9 mouse cellular contexts compared by ENCODE assay signal in the genomic region with DNA sequence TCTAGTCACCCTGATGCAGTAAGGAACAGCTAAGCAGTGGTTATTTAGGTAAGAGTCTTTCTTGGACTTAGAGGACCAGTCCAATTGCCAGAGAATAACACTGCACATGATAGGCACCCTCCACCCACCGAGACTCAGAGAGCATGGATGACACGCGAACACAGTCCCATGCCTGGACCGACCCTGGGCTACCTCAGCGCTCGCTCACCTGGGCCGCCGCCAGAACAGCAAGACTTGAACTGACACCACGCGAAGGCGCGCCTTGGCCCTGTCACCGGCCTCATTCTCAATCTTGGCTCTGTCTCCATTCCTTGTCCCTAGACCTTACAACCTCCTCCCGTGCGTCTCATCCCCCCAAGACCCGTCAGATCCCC. TPM values are rescaled to one million over a fixed set of nuclear protein-coding genes. Genes with fewer than 3 reads are reported as not detected.
DNase-seq lines count a peak whose midpoint lies in the region; ATAC-seq and TF ChIP-seq lines count a peak whose summit lies in the region.
"Had no signal": no experiment of that assay in that cellular context is flagged by ENCODE, and none has a peak within 500 bp of the region (broad histone marks: within the 10 kb centered on the region; RNA-seq: fewer than 3 reads in every experiment).

No protein-coding gene starts in this region.

- peak overlapping the region; percentile 74 for H3K4me2 ChIP-seq in hindbrain, embryonic 15.5 days
- H3K4me2 ChIP-seq in limb, embryonic 14.5 days (replicated peaks; ENCODE audit: low read depth, low read length, severe bottlenecking): peak overlapping the region; percentile 82
- peak overlapping the region; percentile 90 for H3K4me2 ChIP-seq in myocyte (ENCODE audit: low read depth)

- under 1% methylated on average over 16 of the region's 16 CpGs for WGBS in cerebellum, adult 2 months
- 0% methylated on average over 16 of the region's 16 CpGs for WGBS in hindbrain, embryonic 15.5 days
- WGBS in limb, embryonic 14.5 days: 1% methylated on average over 16 of the region's 16 CpGs

- H3ac ChIP-seq in myocyte (ENCODE audit: control insufficient read depth, insufficient read length): peak overlapping the region; percentile 48

- no peaks in the 10 kb centered on the region for H3K36me3 ChIP-seq in hindbrain, embryonic 15.5 days
- H3K36me3 ChIP-seq in limb, embryonic 14.5 days (ENCODE audit: control insufficient read depth, insufficient read depth, low read length): 0 out of 2 replicates have a peak, but pooled peaks cover 4% of the 10 kb centered on the region
- H3K36me3 ChIP-seq in myocyte (ENCODE audit: control insufficient read depth, insufficient read depth): no peaks in the 10 kb centered on the region

- H3K4me3 ChIP-seq in cerebellum, adult 2 months (replicated peaks; ENCODE audit: insufficient read depth, low read depth, low read length): peak overlapping the region; percentile 65
- H3K4me3 ChIP-seq in hindbrain, embryonic 15.5 days: peak overlapping the region; percentile 94
- peak overlapping the region; percentile 91 for H3K4me3 ChIP-seq in limb, embryonic 14.5 days (replicated peaks; ENCODE audit: low read length)
- H3K4me3 ChIP-seq in myocyte: peak overlapping the region; percentile 70

- TF ChIP-seq CTCF in cerebellum, adult 2 months (IDR thresholded peaks at IDR 0.05; ENCODE audit: borderline replicate concordance, insufficient read depth, low read depth, low read length): no peak

- H3K9ac ChIP-seq in hindbrain, embryonic 15.5 days: peak overlapping the region; percentile 96
- H3K9ac ChIP-seq in limb, embryonic 14.5 days (ENCODE audit: low read depth, low read length, severe bottlenecking): peak overlapping the region; percentile 91

- no peaks in the 10 kb centered on the region for H3K27me3 ChIP-seq in cerebellum, adult 2 months (ENCODE audit: control insufficient read depth, insufficient read depth, low read length)
- no peaks in the 10 kb centered on the region for H3K27me3 ChIP-seq in hindbrain, embryonic 15.5 days
- no peaks in the 10 kb centered on the region for H3K27me3 ChIP-seq in limb, embryonic 14.5 days (ENCODE audit: control insufficient read depth, insufficient read depth, low read length)
- no peaks in the 10 kb centered on the region for H3K27me3 ChIP-seq in myocyte (ENCODE audit: control insufficient read depth, insufficient read depth, insufficient read length)
- H3K27me3 ChIP-seq: Patski had no signal

- ATAC-seq in hindbrain, embryonic 15.5 days (ENCODE audit: low FRiP score, low read depth): no peak
- no peak for ATAC-seq in limb, embryonic 14.5 days (ENCODE audit: low FRiP score, low read depth)

- H3K27ac ChIP-seq in cerebellum, adult 2 months (ENCODE audit: insufficient read depth, low read length): peak overlapping the region; percentile 26
- peak overlapping the region; percentile 93 for H3K27ac ChIP-seq in hindbrain, embryonic 15.5 days (replicated peaks)
- no peak overlapping the region for H3K27ac ChIP-seq in limb, embryonic 14.5 days (replicated peaks; ENCODE audit: low read depth, low read length)

- H3K4me1 ChIP-seq in cerebellum, adult 2 months (ENCODE audit: control insufficient read depth, insufficient read depth, low read length): peaks cover 5% of the 10 kb centered on the region; the same call in 1 of the 2 replicates
- peaks cover 59% of the 10 kb centered on the region for H3K4me1 ChIP-seq in hindbrain, embryonic 15.5 days (replicated peaks)
- peaks cover 19% of the 10 kb centered on the region for H3K4me1 ChIP-seq in limb, embryonic 14.5 days (ENCODE audit: control insufficient read depth, insufficient read depth, low read length)

- H3K9me3 ChIP-seq in hindbrain, embryonic 15.5 days: no peaks in the 10 kb centered on the region
- no peaks in the 10 kb centered on the region for H3K9me3 ChIP-seq in limb, embryonic 14.5 days (ENCODE audit: control insufficient read depth, low read length)

- peaks cover 56% of the 10 kb centered on the region for H3K79me2 ChIP-seq in myocyte (ENCODE audit: control insufficient read depth, insufficient read depth)

- peak; percentile 25 to 37 for DNase-seq in frontal cortex, postnatal 14 days (ENCODE audit: low spot score in 2 of 2)
- DNase-seq in frontal cortex, postnatal 36 days (ENCODE audit: low spot score in 2 of 2): no peak
- DNase-seq in cerebellum, adult 2 months: peak; percentile 79 to 81
- DNase-seq in forelimb bud, embryonic 11.5 days (ENCODE audit: low read depth, low spot score): peak; percentile 1
- DNase-seq in limb, embryonic 14.5 days (ENCODE audit: low spot score): no peak
- peak; percentile 4 for DNase-seq in thymus, postnatal 0 days (ENCODE audit: low spot score)

- no peak for TF ChIP-seq POLR2A in cerebellum, adult 2 months (IDR thresholded peaks at IDR 0.05; ENCODE audit: borderline replicate concordance, insufficient read depth, low read length)
- TF ChIP-seq POLR2A in limb, embryonic 14.5 days (IDR thresholded peaks at IDR 0.05; ENCODE audit: borderline replicate concordance, extremely low read depth, insufficient read depth, insufficient read length): no peak
- TF ChIP-seq POLR2A in myocyte (IDR thresholded peaks at IDR 0.05; ENCODE audit: insufficient read length, low read depth): no peak

TF ChIP-seq in myocyte, 11 proteins besides CTCF, POLR2A, EP300 and RAD21:
- TF ChIP-seq CEBPB (IDR thresholded peaks at IDR 0.05; ENCODE audit: insufficient read depth, poor library complexity, severe bottlenecking): no peak
- no peak for TF ChIP-seq SRF (IDR thresholded peaks at IDR 0.05; ENCODE audit: control insufficient read depth, insufficient read length, low read depth)
- no peak for TF ChIP-seq TCF3 (IDR thresholded peaks at IDR 0.05; ENCODE audit: insufficient read length, low read depth)
- TF ChIP-seq MYOG (IDR thresholded peaks at IDR 0.05; ENCODE audit: control insufficient read depth in 1 of 3, insufficient read depth in 1 of 3, insufficient read length in 2 of 3, low read depth in 2 of 3): no peak
- TF ChIP-seq MAX (IDR thresholded peaks at IDR 0.05; ENCODE audit: low read depth): no peak
- no peak for TF ChIP-seq E2F4 (IDR thresholded peaks at IDR 0.05; ENCODE audit: insufficient read depth)
- no peak for TF ChIP-seq REST (IDR thresholded peaks at IDR 0.05; ENCODE audit: insufficient read depth, insufficient read length)
- no peak for TF ChIP-seq POLR2AphosphoS2 (IDR thresholded peaks at IDR 0.05; ENCODE audit: insufficient read length, low read depth)
- no peak for TF ChIP-seq MYOD1 (IDR thresholded peaks at IDR 0.05; ENCODE audit: control insufficient read depth in 1 of 3, insufficient read length in 2 of 3, low read depth in 2 of 3)
- TF ChIP-seq USF1 (IDR thresholded peaks at IDR 0.05; ENCODE audit: low read depth): no peak
- TF ChIP-seq TCF12 (IDR thresholded peaks at IDR 0.05; ENCODE audit: insufficient read depth, poor library complexity, severe bottlenecking): no peak
TF ChIP-seq in myocyte: peak in this region for 0.

RNA-seq across cellular contexts. Expression of gene Camsap1, which starts 1.0 kb away (rescaled TPM):
- 35.7 and 39.7 TPM in 2 replicates for polyA plus RNA-seq in cerebellum, adult 2 months (2012; rRNA removed)
- 71.7 and 77.2 TPM in 2 replicates for polyA plus RNA-seq in hindbrain, embryonic 15.5 days (2015; fragmentation: Nextera tagmentation; extraction: Ambion mirVana)
- polyA plus RNA-seq in limb, embryonic 14.5 days (2012; rRNA removed): 16.1 and 16.7 TPM in 2 replicates
- polyA plus RNA-seq in limb, embryonic 14.5 days (2014; fragmentation: Nextera tagmentation; extraction: Ambion mirVana): 24.2 and 27.8 TPM in 2 replicates
- polyA plus RNA-seq in myocyte (2012; fragmentation: generic; extraction: Trizol): 12.1 TPM
- 6.1 and 8.0 TPM in 2 replicates for polyA plus RNA-seq in thymus, postnatal 0 days (2015; fragmentation: Nextera tagmentation; extraction: Ambion mirVana)

RNA-seq across cellular contexts. Expression of gene Ubac1, which starts 39.5 kb away (rescaled TPM):
- polyA plus RNA-seq in cerebellum, adult 2 months (2012; rRNA removed): 92.2 and 101 TPM in 2 replicates
- polyA plus RNA-seq in hindbrain, embryonic 15.5 days (2015; fragmentation: Nextera tagmentation; extraction: Ambion mirVana): 130 and 143 TPM in 2 replicates
- 76.5 and 78.8 TPM in 2 replicates for polyA plus RNA-seq in limb, embryonic 14.5 days (2012; rRNA removed)
- polyA plus RNA-seq in limb, embryonic 14.5 days (2014; fragmentation: Nextera tagmentation; extraction: Ambion mirVana): 99.3 and 106 TPM in 2 replicates
- polyA plus RNA-seq in myocyte (2012; fragmentation: generic; extraction: Trizol): 128 TPM
- 76.2 and 78.7 TPM in 2 replicates for polyA plus RNA-seq in thymus, postnatal 0 days (2015; fragmentation: Nextera tagmentation; extraction: Ambion mirVana)

Comparison
In these comparisons a context has a peak if more than half of its experiments do, and no peak if none do; other contexts are left out.
1. DNase-seq: peak in frontal cortex, postnatal 14 days (2 of 2), cerebellum, adult 2 months (2 of 2), forelimb bud, embryonic 11.5 days (single experiment) and thymus, postnatal 0 days (single experiment); none in frontal cortex, postnatal 36 days (0 of 2) and limb, embryonic 14.5 days (single experiment).
2. Peak in every context shown above with its lines, with median percentiles within 50 percentile points of each other: H3K4me3 ChIP-seq and H3K4me2 ChIP-seq.